Mouse (Mus musculus): ENCODE results near the gene Abcc9. TPM values are rescaled to one million over a fixed set of nuclear protein-coding genes. Genes with fewer than 3 reads are reported as not detected.

Gene Abcc9
- polyA plus RNA-seq, 1 experiment from 2014 or later: 3.1 TPM

GRCm38 (mm10) chr6:142652175-142652574 is 49.9 kb downstream of the Abcc9 start:
- Histone ChIP-seq H3K27me3 (ENCODE audit: control insufficient read depth, insufficient read depth, low read depth, low read length) (no peaks in the 10 kb centered on the region), H3K36me3 (ENCODE audit: control insufficient read depth, insufficient read depth, low read length) (no peaks in the 10 kb centered on the region), H3K9ac (ENCODE audit: low read depth, low read length) (no peak overlapping the region), H3K4me3 (ENCODE audit: low read depth, low read length) (no peak overlapping the region), H3K4me2 (ENCODE audit: low read length) (no peak overlapping the region), H3K27ac (ENCODE audit: low read length) (no peak overlapping the region), H3K9me3 (replicated peaks; ENCODE audit: control insufficient read depth, low read length, poor library complexity, severe bottlenecking) (no peaks in the 10 kb centered on the region), H3K4me1 (ENCODE audit: control insufficient read depth, insufficient read depth, low read length) (no peaks in the 10 kb centered on the region)
- no peak for ATAC-seq
- 68% methylated on average over 1 of the region's 1 CpGs for WGBS

GRCm38 (mm10) chr6:142649331-142649730 is 52.8 kb downstream of the Abcc9 start:
- H3K36me3 ChIP-seq (ENCODE audit: control insufficient read depth, insufficient read depth, low read length): no peaks in the 10 kb centered on the region
- H3K9me3 ChIP-seq (replicated peaks; ENCODE audit: control insufficient read depth, low read length, poor library complexity, severe bottlenecking): no peaks in the 10 kb centered on the region
- H3K4me2 ChIP-seq (ENCODE audit: low read length): no peak overlapping the region
- no peaks in the 10 kb centered on the region for H3K4me1 ChIP-seq (ENCODE audit: control insufficient read depth, insufficient read depth, low read length)
- H3K27me3 ChIP-seq (ENCODE audit: control insufficient read depth, insufficient read depth, low read depth, low read length): no peaks in the 10 kb centered on the region
- WGBS: 86% methylated on average over 3 of the region's 3 CpGs
- no peak overlapping the region for H3K9ac ChIP-seq (ENCODE audit: low read depth, low read length)
- no peak overlapping the region for H3K27ac ChIP-seq (ENCODE audit: low read length)
- H3K4me3 ChIP-seq (ENCODE audit: low read depth, low read length): no peak overlapping the region
- no peak for ATAC-seq

- Histone ChIP-seq H3K4me1 (ENCODE audit: control insufficient read depth, insufficient read depth, low read length) (no peaks in the 10 kb centered on the region), H3K36me3 (ENCODE audit: control insufficient read depth, insufficient read depth, low read length) (no peaks in the 10 kb centered on the region), H3K27ac (ENCODE audit: low read length) (no peak overlapping the region), H3K9me3 (replicated peaks; ENCODE audit: control insufficient read depth, low read length, poor library complexity, severe bottlenecking) (no peaks in the 10 kb centered on the region), H3K4me3 (ENCODE audit: low read depth, low read length) (no peak overlapping the region), H3K9ac (ENCODE audit: low read depth, low read length) (no peak overlapping the region), H3K4me2 (ENCODE audit: low read length) (no peak overlapping the region), H3K27me3 (ENCODE audit: control insufficient read depth, insufficient read depth, low read depth, low read length) (no peaks in the 10 kb centered on the region)
- 77% methylated on average over 7 of the region's 7 CpGs for WGBS
- no peak for ATAC-seq
These were observed 56.6 kb downstream of the Abcc9 start for GRCm38 (mm10) chr6:142645474-142645873.

GRCm38 (mm10) chr6:142639301-142639700 is 62.8 kb downstream of the Abcc9 start:
- no peaks in the 10 kb centered on the region for H3K9me3 ChIP-seq (replicated peaks; ENCODE audit: control insufficient read depth, low read length, poor library complexity, severe bottlenecking)
- no peaks in the 10 kb centered on the region for H3K27me3 ChIP-seq (ENCODE audit: control insufficient read depth, insufficient read depth, low read depth, low read length)
- no peak overlapping the region for H3K9ac ChIP-seq (ENCODE audit: low read depth, low read length)
- ATAC-seq: no peak
- no peaks in the 10 kb centered on the region for H3K36me3 ChIP-seq (ENCODE audit: control insufficient read depth, insufficient read depth, low read length)
- no peak overlapping the region for H3K4me3 ChIP-seq (ENCODE audit: low read depth, low read length)
- WGBS: 87% methylated on average over 10 of the region's 10 CpGs
- H3K4me2 ChIP-seq (ENCODE audit: low read length): no peak overlapping the region
- H3K27ac ChIP-seq (ENCODE audit: low read length): no peak overlapping the region
- H3K4me1 ChIP-seq (ENCODE audit: control insufficient read depth, insufficient read depth, low read length): no peaks in the 10 kb centered on the region

GRCm38 (mm10) chr6:142635654-142636053 is 66.5 kb downstream of the Abcc9 start:
- Histone ChIP-seq H3K36me3 (ENCODE audit: control insufficient read depth, insufficient read depth, low read length) (no peaks in the 10 kb centered on the region), H3K4me2 (ENCODE audit: low read length) (no peak overlapping the region), H3K9me3 (replicated peaks; ENCODE audit: control insufficient read depth, low read length, poor library complexity, severe bottlenecking) (no peaks in the 10 kb centered on the region), H3K4me1 (ENCODE audit: control insufficient read depth, insufficient read depth, low read length) (no peaks in the 10 kb centered on the region), H3K27me3 (ENCODE audit: control insufficient read depth, insufficient read depth, low read depth, low read length) (no peaks in the 10 kb centered on the region), H3K9ac (ENCODE audit: low read depth, low read length) (no peak overlapping the region), H3K27ac (ENCODE audit: low read length) (no peak overlapping the region), H3K4me3 (ENCODE audit: low read depth, low read length) (no peak overlapping the region)
- WGBS: 80% methylated on average over 4 of the region's 4 CpGs
- no peak for ATAC-seq

GRCm38 (mm10) chr6:142635185-142635583 is 66.9 kb downstream of the Abcc9 start:
- no peaks in the 10 kb centered on the region for H3K4me1 ChIP-seq (ENCODE audit: control insufficient read depth, insufficient read depth, low read length)
- no peak for ATAC-seq
- H3K36me3 ChIP-seq (ENCODE audit: control insufficient read depth, insufficient read depth, low read length): no peaks in the 10 kb centered on the region

GRCm38 (mm10) chr6:142634530-142635184 is 67.5 kb downstream of the Abcc9 start:
- no peaks in the 10 kb centered on the region for H3K9me3 ChIP-seq (replicated peaks; ENCODE audit: control insufficient read depth, low read length, poor library complexity, severe bottlenecking)
- H3K9ac ChIP-seq (ENCODE audit: low read depth, low read length): no peak overlapping the region
- H3K4me2 ChIP-seq (ENCODE audit: low read length): no peak overlapping the region
- H3K4me3 ChIP-seq (ENCODE audit: low read depth, low read length): no peak overlapping the region
- 67% methylated on average over 10 of the region's 10 CpGs for WGBS
- H3K27me3 ChIP-seq (ENCODE audit: control insufficient read depth, insufficient read depth, low read depth, low read length): no peaks in the 10 kb centered on the region
- no peaks in the 10 kb centered on the region for H3K4me1 ChIP-seq (ENCODE audit: control insufficient read depth, insufficient read depth, low read length)
- no peak overlapping the region for H3K27ac ChIP-seq (ENCODE audit: low read length)
- ATAC-seq: no peak
- no peaks in the 10 kb centered on the region for H3K36me3 ChIP-seq (ENCODE audit: control insufficient read depth, insufficient read depth, low read length)

More at GRCm38 (mm10) chr6:142635185-142635583, 66.9 kb downstream of the Abcc9 start:
- no peak overlapping the region for H3K4me3 ChIP-seq (ENCODE audit: low read depth, low read length)
- no peak overlapping the region for H3K27ac ChIP-seq (ENCODE audit: low read length)
- no peaks in the 10 kb centered on the region for H3K27me3 ChIP-seq (ENCODE audit: control insufficient read depth, insufficient read depth, low read depth, low read length)
- no peaks in the 10 kb centered on the region for H3K9me3 ChIP-seq (replicated peaks; ENCODE audit: control insufficient read depth, low read length, poor library complexity, severe bottlenecking)
- H3K9ac ChIP-seq (ENCODE audit: low read depth, low read length): no peak overlapping the region
- H3K4me2 ChIP-seq (ENCODE audit: low read length): no peak overlapping the region

GRCm38 (mm10) chr6:142623351-142623750 is 78.8 kb downstream of the Abcc9 start:
- H3K4me2 ChIP-seq (ENCODE audit: low read length): no peak overlapping the region
- no peaks in the 10 kb centered on the region for H3K4me1 ChIP-seq (ENCODE audit: control insufficient read depth, insufficient read depth, low read length)
- H3K9me3 ChIP-seq (replicated peaks; ENCODE audit: control insufficient read depth, low read length, poor library complexity, severe bottlenecking): no peaks in the 10 kb centered on the region
- WGBS: 90% methylated on average over 6 of the region's 6 CpGs
- H3K27me3 ChIP-seq (ENCODE audit: control insufficient read depth, insufficient read depth, low read depth, low read length): no peaks in the 10 kb centered on the region
- H3K36me3 ChIP-seq (ENCODE audit: control insufficient read depth, insufficient read depth, low read length): no peaks in the 10 kb centered on the region
- no peak for ATAC-seq
- H3K27ac ChIP-seq (ENCODE audit: low read length): no peak overlapping the region
- no peak overlapping the region for H3K4me3 ChIP-seq (ENCODE audit: low read depth, low read length)
- H3K9ac ChIP-seq (ENCODE audit: low read depth, low read length): no peak overlapping the region

GRCm38 (mm10) chr6:142616659-142617058 is 85.5 kb downstream of the Abcc9 start:
- H3K4me1 ChIP-seq (ENCODE audit: control insufficient read depth, insufficient read depth, low read length): no peaks in the 10 kb centered on the region
- H3K27me3 ChIP-seq (ENCODE audit: control insufficient read depth, insufficient read depth, low read depth, low read length): no peaks in the 10 kb centered on the region
- H3K4me3 ChIP-seq (ENCODE audit: low read depth, low read length): no peak overlapping the region
- no peak overlapping the region for H3K9ac ChIP-seq (ENCODE audit: low read depth, low read length)
- H3K27ac ChIP-seq (ENCODE audit: low read length): no peak overlapping the region
- H3K9me3 ChIP-seq (replicated peaks; ENCODE audit: control insufficient read depth, low read length, poor library complexity, severe bottlenecking): no peaks in the 10 kb centered on the region
- no peak for ATAC-seq
- H3K36me3 ChIP-seq (ENCODE audit: control insufficient read depth, insufficient read depth, low read length): no peaks in the 10 kb centered on the region
- 39% methylated on average over 3 of the region's 3 CpGs for WGBS
- H3K4me2 ChIP-seq (ENCODE audit: low read length): no peak overlapping the region

Measured in midbrain, embryonic 16.5 days (tissue).